Mouse (Mus musculus): Measurements from ENCODE around the gene Lin54. TPM values are rescaled to one million over a fixed set of nuclear protein-coding genes. Genes with fewer than 3 reads are reported as not detected.

Gene Lin54
- polyA plus RNA-seq (2016; fragmentation: Nextera tagmentation; extraction: Ambion mirVana), result 13.3 and 13.6 TPM in 2 replicates

GRCm38 (mm10) chr5:100500458-100500961, at the start of gene Lin54:
Lin54 (minus strand) TSS chr5:100500639.
- H3K4me1 ChIP-seq, result peaks cover 10% of the 10 kb centered on the region

GRCm38 (mm10) chr5:100550151-100550550, 49.7 kb upstream of the Lin54 start:
- ATAC-seq (ENCODE audit: insufficient number of reproducible peaks, insufficient read depth, low FRiP score, low TSS enrichment), result no peak
- Histone ChIP-seq H3K9me3 (no peaks in the 10 kb centered on the region), H3K4me2 (replicated peaks) (no peak overlapping the region), H3K27ac (no peak overlapping the region), H3K36me3 (peaks cover 36% of the 10 kb centered on the region), H3K9ac (no peak overlapping the region), H3K4me1 (no peaks in the 10 kb centered on the region), H3K27me3 (no peaks in the 10 kb centered on the region), H3K4me3 (no peak overlapping the region)
- WGBS, result 84% methylated on average over 1 of the region's 1 CpGs

More at GRCm38 (mm10) chr5:100500458-100500961, at the start of gene Lin54:
- H3K9me3 ChIP-seq, result no peaks in the 10 kb centered on the region
- peak within 1 kb of the TSS; percentile 77 for H3K27ac ChIP-seq
- under 1% methylated on average over 57 of the region's 60 CpGs for WGBS
- peak; percentile 91 for ATAC-seq (ENCODE audit: insufficient number of reproducible peaks, insufficient read depth, low FRiP score, low TSS enrichment)
- H3K27me3 ChIP-seq, result no peaks in the 10 kb centered on the region
- peak within 1 kb of the TSS; percentile 93 for H3K4me2 ChIP-seq (replicated peaks)
- H3K36me3 ChIP-seq, result no peaks in the 10 kb centered on the region
- peak within 1 kb of the TSS; percentile 62 for H3K4me3 ChIP-seq
- peak within 1 kb of the TSS; percentile 65 for H3K9ac ChIP-seq

GRCm38 (mm10) chr5:100549311-100549710, 48.9 kb upstream of the Lin54 start:
- no peak overlapping the region for H3K27ac ChIP-seq
- no peak overlapping the region for H3K9ac ChIP-seq
- 95% methylated on average over 4 of the region's 4 CpGs for WGBS
- no peak for ATAC-seq (ENCODE audit: insufficient number of reproducible peaks, insufficient read depth, low FRiP score, low TSS enrichment)
- no peak overlapping the region for H3K4me2 ChIP-seq (replicated peaks)
- peaks cover 44% of the 10 kb centered on the region for H3K36me3 ChIP-seq
- no peak overlapping the region for H3K4me3 ChIP-seq
- H3K4me1 ChIP-seq, result no peaks in the 10 kb centered on the region
- H3K27me3 ChIP-seq, result no peaks in the 10 kb centered on the region
- H3K9me3 ChIP-seq, result no peaks in the 10 kb centered on the region

DNA sequence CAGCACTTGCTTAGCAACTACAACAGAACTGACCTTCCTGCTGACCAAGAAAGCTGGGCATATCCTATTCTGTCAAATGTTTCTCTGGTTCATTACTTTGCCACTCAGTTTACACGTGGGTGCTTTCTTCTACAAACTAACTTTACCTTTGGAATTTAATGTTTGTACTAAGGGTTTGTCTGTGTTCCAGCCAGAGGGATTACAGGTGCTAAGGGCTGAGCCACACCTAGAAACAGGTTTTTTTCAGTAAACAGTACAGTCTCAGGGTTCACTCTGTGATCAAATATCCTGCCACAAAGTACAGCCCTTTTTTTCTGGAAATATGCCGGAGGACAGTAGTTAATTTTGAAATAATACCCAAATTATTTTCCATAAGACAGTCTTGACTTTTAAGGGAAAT, 47.8 kb upstream of the Lin54 start:
- no peak overlapping the region for H3K9ac ChIP-seq
- no peak overlapping the region for H3K4me2 ChIP-seq (replicated peaks)
- no peaks in the 10 kb centered on the region for H3K4me1 ChIP-seq
- no peak overlapping the region for H3K27ac ChIP-seq
- ATAC-seq (ENCODE audit: insufficient number of reproducible peaks, insufficient read depth, low FRiP score, low TSS enrichment), result no peak
- H3K36me3 ChIP-seq, result peaks cover 53% of the 10 kb centered on the region
- no peak overlapping the region for H3K4me3 ChIP-seq
- H3K9me3 ChIP-seq, result no peaks in the 10 kb centered on the region
- WGBS, result 89% methylated on average over 2 of the region's 2 CpGs
- no peaks in the 10 kb centered on the region for H3K27me3 ChIP-seq

DNA sequence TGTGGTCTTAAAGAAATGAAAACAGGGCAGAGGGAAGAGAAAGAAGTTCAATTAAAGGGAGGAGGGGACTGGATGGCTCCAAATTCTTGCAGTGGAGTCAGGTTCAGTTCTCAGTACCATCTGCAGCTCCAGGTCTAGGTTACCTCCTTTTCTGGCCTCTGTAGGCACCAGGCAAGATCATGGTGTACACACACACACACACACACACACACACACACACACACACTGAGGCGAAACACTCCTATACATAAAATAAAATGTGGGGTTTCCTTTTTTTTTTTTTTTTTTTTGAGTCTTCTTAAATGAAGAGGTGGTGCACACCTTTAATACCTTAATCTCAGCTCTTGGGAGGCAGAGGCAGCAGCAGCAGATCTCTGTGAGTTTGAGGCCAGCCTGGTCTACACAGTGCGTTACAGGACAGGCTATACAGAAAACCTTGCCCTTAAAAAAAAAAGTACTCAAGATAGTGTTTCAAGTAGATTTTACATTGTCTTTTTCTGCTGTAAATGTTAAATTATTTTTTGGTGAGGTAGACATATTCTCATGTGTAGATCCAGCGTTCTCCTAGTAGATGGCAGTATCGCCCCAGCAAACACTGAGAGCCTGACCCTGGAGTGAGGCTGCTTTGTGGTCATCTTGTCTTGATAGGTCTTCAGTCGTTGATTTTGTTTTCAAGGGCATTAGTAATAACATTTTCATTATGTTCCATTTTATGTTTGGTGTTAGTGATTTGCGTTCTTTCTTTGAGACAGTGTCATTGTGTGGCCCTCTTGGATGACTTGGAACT, 46.0 kb upstream of the Lin54 start:
- H3K27ac ChIP-seq, result no peak overlapping the region; the same call in 1 of the 2 replicates
- H3K4me1 ChIP-seq, result no peaks in the 10 kb centered on the region
- peaks cover 69% of the 10 kb centered on the region for H3K36me3 ChIP-seq
- ATAC-seq (ENCODE audit: insufficient number of reproducible peaks, insufficient read depth, low FRiP score, low TSS enrichment), result no peak
- no peak overlapping the region for H3K4me3 ChIP-seq
- 90% methylated on average over 6 of the region's 6 CpGs for WGBS
- no peak overlapping the region for H3K9ac ChIP-seq
- H3K9me3 ChIP-seq, result no peaks in the 10 kb centered on the region
- no peak overlapping the region for H3K4me2 ChIP-seq (replicated peaks)
- H3K27me3 ChIP-seq, result no peaks in the 10 kb centered on the region

- no peak overlapping the region for H3K9ac ChIP-seq
- no peak overlapping the region for H3K4me2 ChIP-seq (replicated peaks)
- no peaks in the 10 kb centered on the region for H3K9me3 ChIP-seq
- no peak for ATAC-seq (ENCODE audit: insufficient number of reproducible peaks, insufficient read depth, low FRiP score, low TSS enrichment)
- no peaks in the 10 kb centered on the region for H3K27me3 ChIP-seq
- no peak overlapping the region for H3K27ac ChIP-seq
- no peaks in the 10 kb centered on the region for H3K4me1 ChIP-seq
- H3K4me3 ChIP-seq, result no peak overlapping the region
- H3K36me3 ChIP-seq, result peaks cover 68% of the 10 kb centered on the region
- WGBS, result 91% methylated on average over 3 of the region's 3 CpGs
Observed at GRCm38 (mm10) chr5:100536638-100537037, 36.2 kb upstream of the Lin54 start.

DNA sequence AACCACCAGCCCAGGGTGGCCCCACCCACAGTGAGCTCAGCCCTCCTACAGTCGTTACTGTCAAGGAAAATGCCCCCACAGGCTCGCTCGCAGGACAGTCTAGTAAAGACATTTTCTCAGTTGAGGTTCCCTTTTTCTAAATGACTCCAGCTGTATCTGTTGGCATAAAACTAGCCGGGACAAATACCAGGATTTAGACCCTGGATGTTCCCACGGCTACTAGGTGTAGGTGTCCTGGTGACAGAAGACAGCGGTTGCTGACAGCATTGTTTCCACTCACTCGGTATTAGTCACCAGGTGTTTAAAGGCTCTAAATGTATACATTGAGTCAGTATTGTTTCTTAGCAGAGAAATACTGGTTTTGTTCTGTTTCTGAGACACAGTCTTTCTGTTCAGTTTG, 35.4 kb upstream of the Lin54 start:
- 85% methylated on average over 7 of the region's 7 CpGs for WGBS
- no peak overlapping the region for H3K4me3 ChIP-seq
- H3K9ac ChIP-seq, result no peak overlapping the region
- H3K27me3 ChIP-seq, result no peaks in the 10 kb centered on the region
- H3K4me2 ChIP-seq (replicated peaks), result no peak overlapping the region
- ATAC-seq (ENCODE audit: insufficient number of reproducible peaks, insufficient read depth, low FRiP score, low TSS enrichment), result no peak
- H3K4me1 ChIP-seq, result no peaks in the 10 kb centered on the region
- H3K9me3 ChIP-seq, result no peaks in the 10 kb centered on the region
- H3K27ac ChIP-seq, result no peak overlapping the region
- peaks cover 71% of the 10 kb centered on the region for H3K36me3 ChIP-seq

- WGBS, result 88% methylated on average over 7 of the region's 7 CpGs
- H3K36me3 ChIP-seq, result peaks cover 32% of the 10 kb centered on the region
- H3K27ac ChIP-seq, result no peak overlapping the region
- H3K27me3 ChIP-seq, result no peaks in the 10 kb centered on the region
- no peak for ATAC-seq (ENCODE audit: insufficient number of reproducible peaks, insufficient read depth, low FRiP score, low TSS enrichment)
- H3K9ac ChIP-seq, result no peak overlapping the region
- no peak overlapping the region for H3K4me2 ChIP-seq (replicated peaks)
- no peaks in the 10 kb centered on the region for H3K9me3 ChIP-seq
- H3K4me3 ChIP-seq, result no peak overlapping the region
- no peaks in the 10 kb centered on the region for H3K4me1 ChIP-seq
Observed at GRCm38 (mm10) chr5:100526164-100526563, 25.7 kb upstream of the Lin54 start.

DNA sequence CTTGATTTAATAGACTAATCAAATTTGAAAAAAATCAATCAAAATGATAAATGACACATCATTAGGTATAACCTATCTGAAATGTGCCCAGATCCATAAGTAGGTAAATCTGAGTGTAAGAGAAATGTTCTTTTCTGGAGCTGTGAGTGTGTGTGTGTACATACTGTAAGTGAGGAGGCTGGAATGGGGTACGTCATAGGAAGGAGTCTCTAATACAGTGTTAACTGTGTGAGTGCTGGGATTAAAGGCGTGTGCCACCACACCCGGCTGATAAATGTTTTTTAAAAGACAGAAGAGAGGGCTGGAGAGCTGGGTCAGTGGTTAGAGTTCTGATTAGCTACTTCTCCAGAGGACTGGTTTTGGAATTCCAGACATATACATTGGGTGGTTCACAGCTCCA, 25.2 kb upstream of the Lin54 start:
- no peak for ATAC-seq (ENCODE audit: insufficient number of reproducible peaks, insufficient read depth, low FRiP score, low TSS enrichment)
- Histone ChIP-seq H3K4me1 (no peaks in the 10 kb centered on the region), H3K27ac (no peak overlapping the region), H3K9ac (no peak overlapping the region), H3K4me3 (no peak overlapping the region), H3K9me3 (no peaks in the 10 kb centered on the region), H3K4me2 (replicated peaks) (no peak overlapping the region), H3K36me3 (peaks cover 27% of the 10 kb centered on the region), H3K27me3 (no peaks in the 10 kb centered on the region)
- 78% methylated on average over 3 of the region's 3 CpGs for WGBS

GRCm38 (mm10) chr5:100524921-100525320, 24.5 kb upstream of the Lin54 start:
- no peak for ATAC-seq (ENCODE audit: insufficient number of reproducible peaks, insufficient read depth, low FRiP score, low TSS enrichment)
- H3K9ac ChIP-seq, result no peak overlapping the region
- 94% methylated on average over 9 of the region's 9 CpGs for WGBS
- H3K4me2 ChIP-seq (replicated peaks), result no peak overlapping the region
- H3K4me1 ChIP-seq, result peaks cover 3% of the 10 kb centered on the region; the same call in 1 of the 2 replicates
- H3K4me3 ChIP-seq, result no peak overlapping the region
- H3K36me3 ChIP-seq, result peaks cover 20% of the 10 kb centered on the region
- no peaks in the 10 kb centered on the region for H3K9me3 ChIP-seq
- H3K27ac ChIP-seq, result no peak overlapping the region
- no peaks in the 10 kb centered on the region for H3K27me3 ChIP-seq

DNA sequence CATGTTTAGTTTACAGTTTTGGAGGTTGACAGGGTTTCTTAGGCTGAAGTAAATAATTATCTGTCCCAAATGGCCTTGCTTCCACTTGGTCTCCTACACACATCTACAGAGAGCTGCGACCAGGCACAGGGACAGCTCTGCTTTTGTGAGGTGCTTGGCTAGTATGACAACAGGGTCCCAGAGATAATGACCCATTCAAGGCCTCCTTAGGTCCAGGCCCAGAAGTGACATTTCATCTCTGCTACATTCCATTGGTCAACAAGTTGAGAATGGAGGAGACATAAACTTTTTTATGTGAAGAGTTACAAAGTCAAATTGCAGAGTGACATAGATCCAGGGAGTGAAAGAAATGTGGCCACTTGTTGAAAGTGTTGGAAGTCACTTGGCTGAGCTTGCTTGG, 22.9 kb upstream of the Lin54 start:
- Histone ChIP-seq H3K27me3 (no peaks in the 10 kb centered on the region), H3K9ac (no peak overlapping the region), H3K9me3 (no peaks in the 10 kb centered on the region), H3K4me1 (peaks cover 10% of the 10 kb centered on the region; the same call in 1 of the 2 replicates), H3K36me3 (peaks cover 8% of the 10 kb centered on the region; the same call in 1 of the 2 replicates), H3K4me2 (replicated peaks) (no peak overlapping the region), H3K4me3 (no peak overlapping the region), H3K27ac (no peak overlapping the region)
- ATAC-seq (ENCODE audit: insufficient number of reproducible peaks, insufficient read depth, low FRiP score, low TSS enrichment), result no peak
- 87% methylated on average over 1 of the region's 1 CpGs for WGBS

- Histone ChIP-seq H3K4me3 (no peak overlapping the region), H3K9ac (no peak overlapping the region)
- 89% methylated on average over 2 of the region's 2 CpGs for WGBS
Observed at GRCm38 (mm10) chr5:100520223-100520622, 19.8 kb upstream of the Lin54 start.

More at GRCm38 (mm10) chr5:100520223-100520622, 19.8 kb upstream of the Lin54 start:
- Histone ChIP-seq H3K27ac (no peak overlapping the region), H3K4me2 (replicated peaks) (no peak overlapping the region), H3K4me1 (peaks cover 10% of the 10 kb centered on the region), H3K27me3 (no peaks in the 10 kb centered on the region), H3K9me3 (no peaks in the 10 kb centered on the region), H3K36me3 (peaks cover 4% of the 10 kb centered on the region; the same call in 1 of the 2 replicates)
- no peak for ATAC-seq (ENCODE audit: insufficient number of reproducible peaks, insufficient read depth, low FRiP score, low TSS enrichment)
